ENCODE assay signal across 1 mouse cellular context in genomic region chr5:137317361-137317760, GRCm38 (mm10).
TF ChIP-seq lines count a peak whose summit lies in the region.

No protein-coding gene starts in this region.

TF ChIP-seq in MEL, 35 proteins besides CTCF, POLR2A, EP300 and RAD21 (continued from another document):
- TF ChIP-seq ZNF384 (IDR thresholded peaks at IDR 0.05; ENCODE audit: low read depth, low read length) (peak; percentile 38; the same call in 1 of the 2 replicates), TAL1 (IDR thresholded peaks at IDR 0.05; ENCODE audit: low read length) (no peak), MEF2A (IDR thresholded peaks at IDR 0.05; ENCODE audit: extremely low read depth, insufficient replicate concordance, low read depth, low read length, poor library complexity, severe bottlenecking) (0 out of 2 replicates have a peak, but pooled peaks have one; percentile 36), ZC3H11A (IDR thresholded peaks at IDR 0.05; ENCODE audit: low read depth, low read length) (no peak), MYC (IDR thresholded peaks at IDR 0.05; ENCODE audit: low read depth, low read length) (no peak), SIN3A (IDR thresholded peaks at IDR 0.05; ENCODE audit: low read length) (peak; percentile 83), NELFE (IDR thresholded peaks at IDR 0.05; ENCODE audit: low read depth, low read length) (0 out of 2 replicates have a peak, but pooled peaks have one; percentile 33), MAZ (IDR thresholded peaks at IDR 0.05; ENCODE audit: low read depth, low read length) (no peak; the same call in none of the 2 replicates), MYB (IDR thresholded peaks at IDR 0.05; ENCODE audit: low read depth, low read length) (peak; percentile 69), BHLHE40 (IDR thresholded peaks at IDR 0.05; ENCODE audit: borderline replicate concordance, low read depth, low read length) (peak; percentile 44; the same call in 1 of the 2 replicates), SMC3 (IDR thresholded peaks at IDR 0.05; ENCODE audit: low read depth, low read length) (no peak), MXI1 (IDR thresholded peaks at IDR 0.05; ENCODE audit: low read depth, low read length) (0 out of 2 replicates have a peak, but pooled peaks have one; percentile 44), MAX (IDR thresholded peaks at IDR 0.05; ENCODE audit: low read length) (no peak; the same call in 1 of the 2 replicates), UBTF (IDR thresholded peaks at IDR 0.05; ENCODE audit: borderline replicate concordance, insufficient read depth, low read depth, low read length) (no peak), TCF12 (IDR thresholded peaks at IDR 0.05; ENCODE audit: low read depth, low read length) (peak; percentile 85)
